Mouse (Mus musculus) activated CD4-positive, CD25-positive, alpha-beta regulatory T cell, adult 4 months (primary cell): Measurements from ENCODE around the gene Sncb. TPM values are rescaled to one million over a fixed set of nuclear protein-coding genes. Genes with fewer than 3 reads are reported as not detected.

Experiments used
- ATAC-seq: one replicate; pipeline ENCODE4 v1.8.0; 2017
- polyA plus RNA-seq, 2 experiments: library from polyadenylated mRNA; unstranded; fragments of 100-300 nt; shearing (Covaris generic); gene quantifications; one replicate each; pipeline ENCODE4 v1.2.1; 2017

Gene Sncb
- polyA plus RNA-seq, 2 experiments from 2014 or later = 0.33 to 0.62 TPM

- ATAC-seq = no peak
These were observed 18.2 kb downstream of the Sncb start for GRCm38 (mm10) chr13:54748190-54748589.

GRCm38 (mm10) chr13:54746896-54747295 lies 19.5 kb downstream of the Sncb start:
- ATAC-seq = no peak

DNA sequence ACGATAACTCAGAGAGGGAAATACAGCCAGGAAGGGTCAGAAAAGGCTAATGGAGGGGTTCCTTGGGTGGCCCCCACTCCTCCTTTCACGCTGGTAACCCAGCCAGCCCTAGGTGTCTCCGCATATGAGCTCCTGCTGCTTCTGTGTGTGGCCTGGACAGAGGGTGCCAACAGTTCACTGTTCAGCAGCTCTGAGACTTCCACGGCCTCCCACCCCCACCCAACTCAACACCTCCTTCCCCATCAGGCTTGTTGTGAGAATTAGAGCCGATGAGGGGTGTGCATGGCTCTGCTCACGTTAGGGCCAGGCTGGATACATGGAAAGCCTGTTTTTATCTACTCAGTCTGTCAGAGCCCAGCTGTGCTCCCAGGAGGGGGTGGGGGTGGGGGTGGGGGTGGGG lies 20.3 kb downstream of the Sncb start:
- ATAC-seq = no peak

DNA sequence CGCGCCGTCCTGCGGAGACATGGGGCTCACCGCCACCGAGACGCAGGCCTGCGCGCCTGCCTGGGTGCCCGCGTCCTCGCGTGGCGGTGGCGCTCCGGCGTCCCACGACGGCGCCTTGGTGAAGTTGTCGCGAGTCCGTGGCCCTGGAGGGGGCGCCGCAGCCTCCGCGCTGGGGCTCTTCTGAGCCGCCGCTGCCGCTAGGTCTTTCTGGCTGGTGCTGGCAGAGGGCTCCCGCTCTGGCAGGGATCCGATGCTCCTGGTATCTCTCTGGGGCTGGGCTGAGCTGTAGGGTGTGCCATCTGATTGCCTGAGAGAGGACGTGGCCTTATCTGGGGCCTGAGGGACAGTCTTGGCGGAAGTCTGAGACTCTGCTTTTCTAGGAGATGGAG lies 28.2 kb downstream of the Sncb start:
- ATAC-seq = no peak

DNA sequence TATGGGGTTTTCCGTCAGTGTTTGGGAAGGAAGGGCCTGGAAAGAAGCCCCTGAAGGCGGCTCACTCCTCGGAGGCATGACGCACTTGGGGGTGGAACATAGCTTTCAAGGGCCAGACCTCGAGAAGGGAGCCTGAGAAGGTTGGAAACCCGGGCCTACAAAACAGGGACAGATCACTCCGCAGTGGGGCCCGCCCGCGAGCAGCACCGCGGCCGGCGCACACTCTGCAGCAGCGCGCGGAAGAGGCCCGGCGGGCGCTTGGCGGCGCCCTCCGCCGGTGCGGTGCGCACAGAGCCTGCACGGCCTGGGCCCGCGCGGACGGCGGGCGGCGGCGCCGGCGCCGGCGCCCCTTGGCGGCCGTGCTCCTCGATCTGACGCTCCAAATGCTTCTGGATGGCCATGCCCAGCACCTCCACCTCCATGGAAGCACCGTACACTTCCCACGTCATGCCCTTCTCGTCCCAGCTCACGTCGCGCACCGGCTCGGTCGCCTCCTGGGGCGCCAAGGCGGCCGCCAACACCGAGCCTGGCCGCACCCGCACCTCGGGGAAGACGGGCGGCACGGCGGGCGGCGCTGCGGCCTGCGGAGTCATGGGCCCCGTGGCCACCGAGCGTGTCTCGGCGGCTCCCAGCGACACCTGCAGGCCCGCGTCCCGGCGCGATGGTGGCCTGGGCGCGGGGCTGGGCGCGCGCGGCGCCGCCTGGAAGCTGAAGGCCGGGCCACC lies 28.7 kb downstream of the Sncb start:
- ATAC-seq = no peak

DNA sequence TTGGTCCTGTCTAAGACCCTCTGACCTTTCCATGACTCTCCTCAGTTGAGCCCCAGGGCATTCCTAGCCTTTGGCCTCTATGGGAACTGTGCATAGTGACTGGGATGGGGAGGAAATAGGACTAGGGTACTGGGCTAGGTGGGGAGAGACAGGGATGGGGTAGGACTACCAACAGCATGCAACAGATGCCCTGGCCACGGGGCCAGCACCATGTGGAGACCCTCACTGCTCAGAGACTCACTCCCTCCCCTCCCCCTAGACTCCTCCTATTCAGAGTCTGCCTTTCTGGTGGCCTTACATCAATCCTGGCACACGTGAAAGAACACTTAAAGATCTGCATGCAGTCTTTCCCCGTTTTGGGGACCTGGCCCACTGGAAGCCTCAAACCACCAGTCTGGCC lies 29.5 kb downstream of the Sncb start:
- ATAC-seq = no peak

DNA sequence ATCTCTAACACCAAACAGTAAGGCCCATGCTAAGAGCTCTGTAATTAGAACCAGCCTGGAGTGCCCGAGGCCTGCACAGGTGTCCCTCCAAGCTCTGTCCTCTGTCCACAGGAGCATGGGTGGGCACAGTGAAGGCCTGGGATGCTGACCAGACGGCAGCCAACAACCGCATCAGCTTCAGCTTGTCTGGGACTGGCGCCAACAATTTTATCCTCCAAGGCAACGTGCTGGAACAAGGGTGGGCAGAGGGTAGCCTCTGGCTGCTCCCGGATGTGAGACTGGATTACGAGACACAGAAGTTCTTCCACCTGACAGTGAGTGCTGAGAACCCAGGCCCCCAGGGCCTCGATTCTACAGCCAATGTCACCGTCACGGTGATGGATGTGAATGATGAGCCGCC lies 40.3 kb downstream of the Sncb start:
- ATAC-seq = no peak

GRCm38 (mm10) chr13:54723143-54723542 lies 43.3 kb downstream of the Sncb start:
- ATAC-seq = no peak

DNA sequence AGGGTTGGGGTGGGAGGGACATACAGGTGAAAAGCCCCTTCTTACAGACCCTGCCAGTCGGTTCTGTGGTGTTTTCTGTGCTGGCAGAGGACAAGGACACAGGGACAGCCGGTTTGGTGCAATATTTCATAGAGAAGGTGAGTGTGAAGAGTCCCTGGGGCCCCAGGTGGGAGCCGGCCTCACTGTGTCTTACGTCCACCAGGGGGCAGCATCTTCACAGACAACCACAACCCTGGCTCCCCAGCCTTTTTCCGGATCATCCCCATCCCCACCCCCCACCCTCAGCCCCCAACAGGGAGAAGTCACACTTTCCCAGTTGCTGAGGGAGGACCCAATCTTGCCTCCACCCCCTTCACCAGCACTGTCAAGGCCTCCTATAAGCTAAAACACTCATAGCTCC lies 49.5 kb downstream of the Sncb start:
- no peak for ATAC-seq

DNA sequence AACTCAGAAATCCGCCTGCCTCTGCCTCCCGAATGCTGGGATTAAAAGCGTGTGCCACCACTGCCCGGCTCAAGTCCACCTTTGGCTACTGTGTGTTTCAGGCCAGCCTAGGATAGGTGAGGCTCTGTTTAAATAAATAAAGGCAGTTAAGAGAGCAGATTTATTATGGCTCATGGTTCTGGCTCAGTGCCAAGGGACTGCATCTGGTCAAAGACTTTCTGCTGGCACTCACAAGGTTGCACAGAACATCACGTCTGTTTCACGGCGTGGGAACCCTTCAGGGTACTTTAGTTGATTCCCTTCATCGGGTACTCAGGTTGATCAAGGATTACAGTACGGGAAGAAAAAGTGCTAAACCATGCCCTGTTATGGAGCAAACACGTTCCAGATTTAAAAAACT lies 51.4 kb downstream of the Sncb start:
- ATAC-seq = no peak

DNA sequence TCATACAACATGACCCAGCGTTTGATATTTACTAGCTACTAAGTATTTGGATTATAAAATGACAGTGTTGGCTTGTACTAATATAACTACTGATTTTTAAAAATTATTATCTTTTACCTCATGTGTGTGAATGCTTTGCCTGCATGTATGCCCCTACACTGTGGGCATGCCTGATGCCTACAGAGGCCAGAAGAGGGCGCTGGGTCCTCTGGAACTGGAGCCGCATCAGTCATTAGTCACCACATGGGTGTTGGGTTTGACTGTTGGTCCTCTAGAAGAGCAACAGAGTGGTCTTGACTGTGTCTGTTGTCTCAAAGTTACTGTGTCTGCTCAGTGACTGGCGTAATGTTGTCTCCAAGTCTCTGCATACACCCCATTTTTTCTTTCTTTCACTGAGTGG lies 52.0 kb downstream of the Sncb start:
- no peak for ATAC-seq

DNA sequence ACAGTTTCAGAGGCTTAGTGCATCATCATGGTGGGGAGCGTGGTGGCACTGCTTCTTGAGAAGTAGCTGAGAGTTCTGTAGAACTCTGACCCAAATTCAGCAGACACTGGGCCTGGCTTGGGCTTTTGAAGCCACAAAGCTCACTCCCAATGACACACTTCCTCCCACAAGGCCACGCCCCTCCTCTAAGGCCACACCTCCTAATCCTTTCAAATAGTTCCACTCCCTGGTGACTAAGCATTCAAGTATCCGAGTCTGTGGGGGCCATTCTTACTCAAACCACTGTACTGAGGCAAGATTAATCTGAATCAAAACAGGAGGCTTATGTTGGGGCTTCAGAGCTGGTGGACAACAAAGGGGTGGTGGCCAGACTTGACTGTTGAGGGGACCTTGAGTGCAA lies 55.5 kb downstream of the Sncb start:
- ATAC-seq = no peak

Other genes starting within 250 kb of the Sncb start
- gene 4833439L19Rik, start 201.2 kb downstream of the Sncb start, polyA plus RNA-seq = 10 to 100 TPM; 63.3 to 66.3 TPM
- 1 to 10 TPM; 2.7 to 6.6 TPM for gene Arl10, start 191.6 kb downstream of the Sncb start, polyA plus RNA-seq
- 10 to 100 TPM; 64.0 to 66.2 TPM for gene Nop16, start 176.5 kb downstream of the Sncb start, polyA plus RNA-seq
- 100 to 1,000 TPM; 130 to 146 TPM for gene Higd2a, start 176.4 kb downstream of the Sncb start, polyA plus RNA-seq
- gene Cltb, start 155.3 kb downstream of the Sncb start, polyA plus RNA-seq = 10 to 100 TPM; 11.7 TPM
- gene Faf2, start 144.8 kb downstream of the Sncb start, polyA plus RNA-seq = 10 to 100 TPM; 80.6 to 89.1 TPM
- gene Rnf44, start 72.7 kb downstream of the Sncb start, polyA plus RNA-seq = 10 to 100 TPM; 23.3 to 31.2 TPM
- under 1 TPM in 1 of 2 experiments, not detected in 1; 0.08 TPM for gene Cdhr2, start 65.1 kb downstream of the Sncb start, polyA plus RNA-seq
- gene Gprin1, start 16.7 kb downstream of the Sncb start, polyA plus RNA-seq = not detected
- not detected for gene Eif4e1b, start 17.4 kb upstream of the Sncb start, polyA plus RNA-seq
- 1 to 10 TPM; 1.5 to 2.2 TPM for gene Tspan17, start 22.8 kb upstream of the Sncb start, polyA plus RNA-seq
- gene Unc5a, start 182.8 kb upstream of the Sncb start, polyA plus RNA-seq = under 1 TPM; 0.74 to 0.76 TPM